Mouse (Mus musculus) heart, postnatal 25 days (tissue): ENCODE measurements around the gene Amy2a5. TPM values are rescaled to one million over a fixed set of nuclear protein-coding genes. Genes with fewer than 3 reads are reported as not detected.
"Not testable (repeated sequence)": the region's sequence is repeated elsewhere in the genome, so short reads cannot be mapped to it uniquely, and the experiment has no call there.

Source experiments
- DNase-seq: peaks from one replicate; pipeline ENCODE4 v3.0.0; 2022; ENCODE audit warnings: low spot score
- intact Hi-C: fragments of 180-260 bp; cut with DNase I; formaldehyde crosslinking; loops from one replicate; pipeline ENCODE4 v1.15.1; 2025
- total RNA-seq, 2 experiments: library from RNA; stranded (reverse); gene quantifications; 2 replicates each; pipeline ENCODE4 v1.2.3; 2021

The Amy2a5 gene
- not detected for total RNA-seq

- intact Hi-C loops, DNase-seq: not testable (repeated sequence)
These were observed at the start of gene Amy2a5 for GRCm38 (mm10) chr3:113258737-113259136. Gene Amy2a5 (minus strand): TSS chr3:113258837.

- intact Hi-C loops, DNase-seq: not testable (repeated sequence)
These were observed 32.7 kb upstream of the Amy2a5 start, which contains the start of gene Amy2a4 for GRCm38 (mm10) chr3:113291349-113291748. Gene Amy2a4 (minus strand): TSS chr3:113291449.

- DNase-seq, intact Hi-C loops: not testable (repeated sequence)
These were observed 21.6 kb upstream of the Amy2a5 start for GRCm38 (mm10) chr3:113280285-113280684.

GRCm38 (mm10) chr3:113279586-113279985 lies 20.9 kb upstream of the Amy2a5 start:
- intact Hi-C loops, DNase-seq: not testable (repeated sequence)

- no peak for DNase-seq
- intact Hi-C loops, result no loop called here
These were observed 31.5 kb downstream of the Amy2a5 start for GRCm38 (mm10) chr3:113227115-113227514.

Other genes starting within 250 kb of the Amy2a5 start
- gene Amy2a4, start 32.6 kb upstream of the Amy2a5 start, total RNA-seq, result not detected
- not detected for gene Amy2a3, start 65.2 kb upstream of the Amy2a5 start, total RNA-seq
- gene Amy2a2, start 97.8 kb upstream of the Amy2a5 start, total RNA-seq, result not detected